Mouse (Mus musculus): ENCODE results near the gene Arvcf. TPM values are rescaled to one million over a fixed set of nuclear protein-coding genes. Genes with fewer than 3 reads are reported as not detected.

Gene Arvcf
- polyA plus RNA-seq, 1 experiment from 2014 or later = 25.6 TPM

DNA sequence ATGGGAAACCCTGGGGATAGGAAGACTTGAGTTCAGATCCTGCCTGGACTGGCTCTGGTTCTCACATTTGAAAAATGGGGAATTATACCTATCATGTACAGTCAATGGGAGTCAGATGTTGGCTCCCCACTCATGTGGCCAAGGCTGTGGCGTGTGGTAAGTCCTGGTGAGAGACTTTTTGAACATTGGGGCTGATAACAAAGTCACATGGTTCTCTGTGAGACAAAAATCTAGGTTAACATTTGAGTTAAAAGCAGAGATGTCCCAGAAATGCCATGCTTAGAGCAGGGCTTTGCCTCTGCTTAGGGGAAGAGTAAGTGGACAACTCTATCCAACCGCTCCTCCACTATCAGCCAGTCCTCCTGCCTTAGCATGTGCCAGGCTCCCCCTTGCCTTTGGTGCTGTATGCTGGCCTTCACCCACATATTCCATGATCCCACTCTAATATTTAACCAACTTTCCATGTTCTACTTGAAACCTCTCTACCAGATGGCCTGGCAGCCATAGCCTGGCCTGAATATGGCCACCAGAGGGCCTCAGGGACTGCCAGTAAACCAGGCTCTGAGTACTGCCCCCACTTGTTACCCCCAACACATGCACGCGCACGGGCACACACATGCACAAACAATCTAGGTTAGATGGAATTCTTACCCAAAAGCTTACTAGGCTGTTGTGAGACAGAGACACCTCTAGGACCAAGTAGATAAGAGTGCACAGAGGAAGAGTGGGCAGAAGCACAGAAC lies 3.5 kb downstream of the Arvcf start:
- POLR2A ChIA-PET = interaction anchor here (1.0 kb wide), 1 partner anchor 20 kb away, joined by 3 read pairs; no protein-coding TSS in a partner anchor
- in situ Hi-C loops (cut with MboI; ENCODE audit: low pct_unique_long_range_greater_than_20kb) = loop anchor here (5.0 kb wide), 1 partner anchor 36 kb away; no protein-coding TSS in a partner anchor
- no peak for TF ChIP-seq CTCF (IDR thresholded peaks at IDR 0.05)
- no peaks in the 10 kb centered on the region for H3K27me3 ChIP-seq
- CTCF ChIA-PET = interaction anchor here (0.7 to 3.8 kb wide), 5 partner anchors 35 to 266 kb away, joined by 3 to 19 read pairs (median 4); no protein-coding TSS in a partner anchor
- ATAC-seq = no peak
- DNase-seq (ENCODE audit: low read depth, low spot score) = no peak

GRCm38 (mm10) chr16:18353106-18353505 lies 5.1 kb downstream of the Arvcf start:
- no peak for DNase-seq (ENCODE audit: low read depth, low spot score)
- H3K27me3 ChIP-seq = no peaks in the 10 kb centered on the region
- POLR2A ChIA-PET = no interaction called here
- CTCF ChIA-PET = interaction anchor here (0.6 to 3.8 kb wide), 4 partner anchors 53 to 265 kb away, joined by 3 to 19 read pairs (median 4); partner anchors contain the start of gene Txnrd2
- in situ Hi-C loops (cut with MboI; ENCODE audit: low pct_unique_long_range_greater_than_20kb) = loop anchor here (5.0 kb wide), 1 partner anchor 34 kb away; no protein-coding TSS in a partner anchor
- ATAC-seq = no peak
- TF ChIP-seq CTCF (IDR thresholded peaks at IDR 0.05) = no peak

DNA sequence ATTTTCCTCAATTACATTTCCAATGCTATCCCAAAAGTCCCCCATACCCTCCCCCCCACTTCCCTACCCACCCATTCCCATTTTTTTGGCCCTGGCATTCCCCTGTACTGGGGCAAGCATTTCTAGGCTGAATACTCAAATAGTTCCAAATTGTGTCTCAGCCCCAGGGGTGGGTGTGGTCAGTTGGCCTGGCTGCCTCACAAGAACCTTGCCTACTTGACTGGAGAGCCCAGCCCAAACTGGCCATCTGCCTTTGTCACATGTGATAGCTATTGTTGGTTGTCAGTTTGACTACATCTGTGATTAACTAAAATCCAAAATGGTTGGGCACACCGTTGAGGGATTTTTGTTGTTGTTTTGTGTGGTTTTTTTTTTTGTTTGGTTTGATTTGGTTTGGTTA lies 9.0 kb downstream of the Arvcf start:
- ATAC-seq (no peak), DNase-seq (ENCODE audit: low read depth, low spot score) (no peak)
- no peak for TF ChIP-seq CTCF (IDR thresholded peaks at IDR 0.05)
- no peaks in the 10 kb centered on the region for H3K27me3 ChIP-seq
- POLR2A ChIA-PET = no interaction called here
- CTCF ChIA-PET = interaction anchor here (0.8 to 1.4 kb wide), 4 partner anchors 8 to 201 kb away, joined by 3 read pairs; no protein-coding TSS in a partner anchor
- in situ Hi-C loops (cut with MboI; ENCODE audit: low pct_unique_long_range_greater_than_20kb) = no loop called here

DNA sequence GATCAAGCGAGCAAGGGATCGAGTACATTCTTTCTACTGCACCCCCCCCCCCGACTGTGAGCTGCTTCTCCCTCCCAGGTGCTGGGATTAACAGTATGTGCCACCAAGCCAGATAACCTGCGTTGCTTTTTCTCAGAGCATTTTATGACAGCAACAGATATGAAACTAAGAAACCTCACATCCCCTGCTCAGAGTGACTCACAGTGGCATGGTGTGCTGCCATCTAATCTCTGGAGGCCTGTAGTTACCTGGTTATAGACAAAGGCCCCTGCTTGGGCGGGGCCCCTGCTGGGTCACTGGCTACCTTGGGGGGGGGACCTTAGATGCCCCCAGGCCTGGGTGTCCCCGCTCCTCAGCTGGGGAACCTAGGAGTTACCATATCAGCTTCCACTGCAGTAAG lies 10.0 kb downstream of the Arvcf start:
- POLR2A ChIA-PET = interaction anchor here (0.7 to 0.9 kb wide), 2 partner anchors 23 to 48 kb away, joined by 3 to 4 read pairs; no protein-coding TSS in a partner anchor
- TF ChIP-seq CTCF (IDR thresholded peaks at IDR 0.05) = no peak
- no peak for DNase-seq (ENCODE audit: low read depth, low spot score)
- ATAC-seq = no peak
- in situ Hi-C loops (cut with MboI; ENCODE audit: low pct_unique_long_range_greater_than_20kb) = no loop called here
- H3K27me3 ChIP-seq = no peaks in the 10 kb centered on the region
- CTCF ChIA-PET = interaction anchor here (0.9 to 1.4 kb wide), 3 partner anchors 9 to 48 kb away, joined by 3 read pairs; no protein-coding TSS in a partner anchor

GRCm38 (mm10) chr16:18360151-18360805 lies 12.3 kb downstream of the Arvcf start:
- DNase-seq (ENCODE audit: low read depth, low spot score) = no peak
- in situ Hi-C loops (cut with MboI; ENCODE audit: low pct_unique_long_range_greater_than_20kb) = no loop called here
- no peak for TF ChIP-seq CTCF (IDR thresholded peaks at IDR 0.05)
- POLR2A ChIA-PET = no interaction called here
- H3K27me3 ChIP-seq = no peaks in the 10 kb centered on the region
- no peak for ATAC-seq
- CTCF ChIA-PET = interaction anchor here (0.6 to 1.2 kb wide), 2 partner anchors 12 to 46 kb away, joined by 4 read pairs; no protein-coding TSS in a partner anchor

DNA sequence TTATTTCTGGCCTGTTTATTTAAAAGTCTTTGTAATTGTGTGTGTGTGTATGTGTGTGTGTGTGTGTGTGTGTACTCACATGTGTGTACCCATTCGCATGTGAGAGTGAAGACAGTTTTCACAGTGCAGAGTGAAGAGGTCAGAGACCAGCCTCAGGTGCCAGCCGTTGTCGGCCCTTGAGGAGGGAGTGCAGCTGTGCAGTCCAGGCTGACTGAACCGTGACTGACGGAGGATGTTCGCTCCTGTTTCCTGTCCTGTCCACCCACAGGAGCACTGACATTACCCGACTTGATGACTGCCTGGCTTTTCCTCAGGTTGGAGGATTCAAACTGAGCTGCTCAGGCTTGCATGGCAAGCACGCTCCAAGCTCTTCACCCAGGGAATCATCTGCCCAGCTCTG lies 15.0 kb downstream of the Arvcf start:
- ChIA-PET POLR2A (no interaction called here), CTCF (no interaction called here)
- in situ Hi-C loops (cut with MboI; ENCODE audit: low pct_unique_long_range_greater_than_20kb) = no loop called here
- no peak for TF ChIP-seq CTCF (IDR thresholded peaks at IDR 0.05)
- ATAC-seq (no peak), DNase-seq (ENCODE audit: low read depth, low spot score) (no peak)
- H3K27me3 ChIP-seq = no peaks in the 10 kb centered on the region

- no peak for ATAC-seq
- TF ChIP-seq CTCF (IDR thresholded peaks at IDR 0.05) = no peak
- no peaks in the 10 kb centered on the region for H3K27me3 ChIP-seq
- in situ Hi-C loops (cut with MboI; ENCODE audit: low pct_unique_long_range_greater_than_20kb) = no loop called here
- ChIA-PET POLR2A (no interaction called here), CTCF (interaction anchor here (1.5 kb wide), 1 partner anchor 28 kb away, joined by 3 read pairs; no protein-coding TSS in a partner anchor)
- no peak for DNase-seq (ENCODE audit: low read depth, low spot score)
Observed at GRCm38 (mm10) chr16:18366849-18367248, 18.9 kb downstream of the Arvcf start.

DNA sequence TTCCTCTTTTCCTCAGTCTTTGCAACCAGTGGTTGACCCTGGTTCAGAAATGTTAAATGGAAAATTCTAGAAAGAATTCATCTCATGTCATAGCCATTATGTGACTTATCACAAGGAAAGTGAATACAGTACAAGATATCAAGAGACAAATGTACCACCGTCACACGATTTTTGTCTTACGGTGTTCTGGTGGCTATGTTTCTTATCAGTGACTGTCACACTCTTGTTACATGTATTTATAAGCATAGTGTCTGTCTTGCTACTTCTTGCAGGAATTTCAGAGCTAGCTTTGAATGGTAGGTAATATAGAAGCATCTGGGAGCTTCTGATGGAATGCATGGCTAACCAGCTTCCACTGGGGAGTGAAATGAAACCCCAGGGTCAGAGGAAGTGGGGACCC lies 22.2 kb downstream of the Arvcf start:
- no peak for DNase-seq (ENCODE audit: low read depth, low spot score)
- ChIA-PET CTCF (no interaction called here), POLR2A (no interaction called here)
- TF ChIP-seq CTCF (IDR thresholded peaks at IDR 0.05) = no peak
- no peaks in the 10 kb centered on the region for H3K27me3 ChIP-seq
- ATAC-seq = no peak
- in situ Hi-C loops (cut with MboI; ENCODE audit: low pct_unique_long_range_greater_than_20kb) = no loop called here

- in situ Hi-C loops (cut with MboI; ENCODE audit: low pct_unique_long_range_greater_than_20kb) = no loop called here
- no peaks in the 10 kb centered on the region for H3K27me3 ChIP-seq
- CTCF ChIA-PET = no interaction called here
- TF ChIP-seq CTCF (IDR thresholded peaks at IDR 0.05) = no peak
- DNase-seq (ENCODE audit: low read depth, low spot score) = no peak
- ATAC-seq = no peak
- POLR2A ChIA-PET = no interaction called here
Observed at GRCm38 (mm10) chr16:18373632-18374031, 25.6 kb downstream of the Arvcf start.

- ChIA-PET POLR2A (no interaction called here), CTCF (interaction anchor here (1.4 to 1.8 kb wide), 2 partner anchors 11 to 14 kb away, joined by 3 read pairs; no protein-coding TSS in a partner anchor)
- DNase-seq (ENCODE audit: low read depth, low spot score) (no peak), ATAC-seq (no peak)
- H3K27me3 ChIP-seq = no peaks in the 10 kb centered on the region
- no peak for TF ChIP-seq CTCF (IDR thresholded peaks at IDR 0.05)
- in situ Hi-C loops (cut with MboI; ENCODE audit: low pct_unique_long_range_greater_than_20kb) = no loop called here
Observed at GRCm38 (mm10) chr16:18376297-18376954, 28.4 kb downstream of the Arvcf start.
